Mouse (Mus musculus) leukemia stem cell, adult 10-12 weeks (primary cell): ENCODE data around the gene Plp2. TPM values are rescaled to one million over a fixed set of nuclear protein-coding genes. Genes with fewer than 3 reads are reported as not detected.

Source experiments
- polyA plus RNA-seq: library from polyadenylated mRNA; stranded (reverse); fragments of >175 nt; gene quantifications from 2 replicates; pipeline ENCODE4 v1.2.3, GENCODE M21; 2012; ENCODE audit warnings: low replicate concordance

The Plp2 gene
- polyA plus RNA-seq = 27.4 and 44.2 TPM in 2 replicates

DNA sequence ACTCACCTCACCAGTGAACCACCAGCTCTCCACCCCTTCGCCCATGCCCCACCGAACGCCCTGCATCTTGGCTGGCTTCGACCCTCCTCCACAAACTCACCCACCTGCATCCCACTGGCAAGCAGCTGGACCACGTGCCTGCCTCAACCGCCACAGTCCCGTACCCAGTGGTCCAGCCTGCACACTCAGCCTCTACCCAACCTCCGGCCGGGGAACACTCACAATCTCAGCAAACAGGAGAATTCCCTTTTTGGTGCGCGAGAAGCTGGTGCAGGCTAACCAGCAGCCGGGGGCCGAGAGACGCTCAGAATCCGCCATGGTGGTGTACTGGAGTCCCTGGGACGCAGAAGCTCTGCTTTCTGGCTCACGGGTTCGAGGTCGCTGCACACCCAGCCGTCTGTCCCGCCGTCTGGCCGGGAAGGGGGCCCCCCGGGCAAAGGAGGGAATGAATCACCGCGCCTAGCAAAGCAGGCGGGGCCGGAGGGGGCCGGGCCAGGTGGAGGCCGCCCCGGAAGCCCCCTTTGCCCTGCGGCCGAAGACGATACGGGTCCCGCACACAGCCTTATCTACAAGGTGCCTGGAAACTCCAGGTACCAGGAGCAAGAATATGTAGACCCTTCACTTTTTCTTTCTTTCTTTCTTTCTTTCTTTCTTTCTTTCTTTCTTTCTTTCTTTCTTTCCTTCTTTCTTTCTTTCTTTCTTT lies at the start of gene Plp2:
Gene Plp2, minus strand, starts transcription at position 470 of the 703 bp plus-strand sequence.

DNA sequence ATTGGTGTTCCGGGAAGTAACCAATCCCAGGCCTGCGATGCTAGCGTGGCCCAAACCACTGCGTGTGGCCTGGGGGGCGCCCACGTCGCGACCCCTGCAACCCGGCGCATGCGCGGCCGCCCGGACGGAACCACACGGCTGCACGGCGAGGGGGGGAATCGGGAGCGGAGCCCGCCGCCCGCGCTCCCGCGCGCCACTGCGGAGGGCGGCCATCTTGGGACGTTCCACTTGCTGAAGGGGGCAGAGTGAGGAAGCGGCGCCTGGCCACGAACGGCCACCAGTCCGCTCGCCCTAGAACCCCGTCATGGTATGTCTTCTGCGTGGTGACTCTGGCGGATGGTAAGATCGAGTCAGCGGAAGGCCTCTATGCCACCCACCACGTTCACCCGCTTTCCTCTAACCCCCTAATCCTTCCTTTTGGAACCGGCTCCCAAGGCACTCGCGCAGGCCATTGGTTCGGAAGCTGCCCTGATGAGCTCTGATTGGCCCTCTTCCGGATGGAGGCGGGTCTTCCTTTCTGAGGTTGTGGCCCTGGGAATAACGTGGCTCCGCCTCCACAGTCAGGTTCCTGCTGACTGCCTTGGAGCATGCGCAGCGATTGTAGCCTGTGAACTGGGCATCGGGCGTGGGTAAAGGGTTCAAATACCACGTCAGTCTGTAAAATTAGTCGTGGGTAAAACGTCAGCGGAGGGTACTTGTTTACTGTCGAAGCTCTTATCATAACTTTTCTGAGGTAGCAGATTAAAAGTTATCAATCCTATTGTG lies 43.1 kb upstream of the Plp2 start, which contains the start of gene Wdr45:
Gene Wdr45, plus strand, starts transcription at position 199 of the 765 bp plus-strand sequence.

DNA sequence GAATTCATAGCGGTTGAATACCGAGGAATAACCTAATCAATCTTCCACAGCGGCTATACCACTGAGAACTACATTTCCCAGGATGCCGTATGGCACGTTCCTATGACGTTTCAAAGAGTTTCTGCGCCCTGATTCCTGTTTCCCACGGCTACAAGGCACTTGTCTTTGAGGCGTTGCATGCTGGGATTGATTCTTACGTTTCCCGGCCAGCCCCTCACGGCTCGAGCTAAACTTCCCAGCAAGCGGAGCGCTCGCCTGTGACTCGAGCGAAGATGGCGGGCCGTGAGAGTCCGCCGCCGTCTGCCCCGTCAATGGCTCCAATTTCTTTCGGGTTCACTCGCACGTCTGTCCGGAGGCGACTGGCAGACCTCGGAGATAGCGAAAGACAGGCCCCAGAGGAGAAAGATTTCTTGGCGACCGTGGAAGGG lies 25.8 kb upstream of the Plp2 start, which contains the start of gene Gpkow:
Gene Gpkow, plus strand, starts transcription at position 178 of the 428 bp plus-strand sequence.

DNA sequence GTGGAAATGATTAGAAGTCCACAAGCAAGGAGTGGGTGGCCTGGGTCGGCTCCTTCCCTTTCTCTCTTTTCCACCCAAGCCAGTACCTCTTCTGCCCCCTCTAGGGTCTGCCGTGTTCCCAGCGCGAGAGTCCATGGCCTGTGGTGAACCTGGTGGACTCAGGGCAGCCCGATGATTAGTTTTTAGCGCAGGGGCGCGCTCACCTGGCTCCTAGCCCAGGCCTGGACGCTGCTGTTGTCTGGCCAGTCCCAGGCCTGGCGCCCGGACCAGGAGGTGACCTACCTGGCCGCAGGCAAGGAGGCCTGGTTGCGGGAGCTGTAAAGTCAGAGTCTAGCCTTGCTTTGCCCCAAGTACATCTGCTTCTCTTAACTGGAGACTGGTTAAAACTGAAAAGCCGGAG lies 9.7 kb upstream of the Plp2 start, which contains the start of gene Magix:
Gene Magix, minus strand, starts transcription at position 388 of the 400 bp plus-strand sequence.

DNA sequence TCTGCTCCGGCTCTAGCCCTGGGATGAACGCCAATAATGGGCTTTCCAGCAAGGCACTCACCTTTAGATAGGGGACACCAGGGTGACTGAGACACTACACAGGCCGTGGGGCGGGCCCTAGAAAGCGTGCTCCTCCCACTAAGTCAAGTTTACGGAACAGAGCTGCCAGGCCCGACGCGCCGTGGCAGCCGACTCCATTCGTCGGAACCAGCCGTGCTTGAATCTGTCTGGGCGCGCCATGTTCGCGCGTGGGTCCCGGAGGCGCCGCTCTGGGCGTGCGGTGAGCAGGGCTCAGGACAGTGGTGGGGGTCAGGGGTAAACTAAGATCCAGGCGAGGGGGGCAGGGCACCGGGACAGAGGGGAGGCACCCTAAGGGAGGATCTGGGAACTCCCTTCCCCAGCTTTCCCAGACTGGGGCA lies 14.0 kb downstream of the Plp2 start, which contains the start of gene Prickle3:
Gene Prickle3, plus strand, starts transcription at position 40 of the 419 bp plus-strand sequence.

DNA sequence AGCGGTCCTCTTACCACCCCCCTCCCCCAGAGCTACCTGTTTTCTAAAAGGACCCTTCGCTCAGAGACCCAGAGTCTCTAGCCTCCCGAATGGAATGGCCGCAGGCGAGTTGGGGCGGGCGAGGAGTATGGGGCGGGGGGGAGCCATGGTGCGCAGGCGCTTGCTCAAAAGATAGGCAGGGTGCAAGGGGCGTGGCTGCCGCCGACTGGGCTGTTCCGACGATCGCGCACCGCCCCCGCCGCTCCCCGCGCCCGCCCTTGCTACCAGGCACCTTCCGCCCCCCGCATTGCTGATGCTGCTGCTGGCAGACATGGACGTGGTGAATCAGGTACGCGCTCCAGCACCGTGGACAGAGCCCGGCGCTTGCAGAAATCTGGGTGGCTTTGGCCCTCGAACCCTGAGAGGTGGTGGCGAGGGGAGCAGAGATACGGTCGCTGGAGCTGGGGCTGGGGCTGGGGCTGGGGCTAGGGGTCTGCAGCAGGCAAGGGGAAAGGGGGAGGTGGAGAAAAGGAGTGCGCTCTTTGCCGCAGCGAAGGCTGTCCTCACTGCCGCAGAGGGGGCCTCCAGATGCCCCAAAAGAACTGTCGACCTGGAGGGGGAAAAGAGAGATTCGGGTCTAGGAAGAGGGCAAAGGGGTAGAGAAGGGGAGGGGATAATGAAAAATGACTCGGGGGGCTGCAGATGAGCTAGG lies 32.6 kb downstream of the Plp2 start, which contains the start of gene Syp:
Gene Syp, plus strand, starts transcription at position 71 of the 691 bp plus-strand sequence.

Other genes with a start within 250 kb of the Plp2 start
- gene Foxp3, start 97.7 kb downstream of the Plp2 start, polyA plus RNA-seq = 15.3 and 26.7 TPM in 2 replicates
- 0.91 and 1.7 TPM in 2 replicates for gene Ppp1r3f, start 97.1 kb downstream of the Plp2 start, polyA plus RNA-seq
- 25.1 and 54.6 TPM in 2 replicates for gene Ccdc22, start 65.9 kb downstream of the Plp2 start, polyA plus RNA-seq
- 0.05 TPM in 1 of 2 replicates, not detected in the other for gene Cacna1f, start 64.3 kb downstream of the Plp2 start, polyA plus RNA-seq
- 0.72 and 1.1 TPM in 2 replicates for gene Syp, start 32.9 kb downstream of the Plp2 start, polyA plus RNA-seq
- gene Prickle3, start 14.1 kb downstream of the Plp2 start, polyA plus RNA-seq = 10.3 and 16.1 TPM in 2 replicates
- not detected in 2 replicates for gene Magix, start 9.9 kb upstream of the Plp2 start, polyA plus RNA-seq
- 1.3 and 5.0 TPM in 2 replicates for gene Gpkow, start 25.7 kb upstream of the Plp2 start, polyA plus RNA-seq
- 6.8 and 9.2 TPM in 2 replicates for gene Wdr45, start 42.9 kb upstream of the Plp2 start, polyA plus RNA-seq
- gene Gm45208, start 50.9 kb upstream of the Plp2 start, polyA plus RNA-seq = 2.4 and 4.0 TPM in 2 replicates
- 10.4 and 37.4 TPM in 2 replicates for gene Praf2, start 57.0 kb upstream of the Plp2 start, polyA plus RNA-seq
- 6.0 and 7.0 TPM in 2 replicates for gene Ccdc120, start 79.5 kb upstream of the Plp2 start, polyA plus RNA-seq
- gene Tfe3, start 91.2 kb upstream of the Plp2 start, polyA plus RNA-seq = 27.7 and 78.0 TPM in 2 replicates
- gene Gripap1, start 118.4 kb upstream of the Plp2 start, polyA plus RNA-seq = 24.0 and 30.6 TPM in 2 replicates
- gene Kcnd1, start 150.9 kb upstream of the Plp2 start, polyA plus RNA-seq = 0.39 and 1.3 TPM in 2 replicates
- gene Otud5, start 170.0 kb upstream of the Plp2 start, polyA plus RNA-seq = 121 and 187 TPM in 2 replicates
- 50.3 and 75.5 TPM in 2 replicates for gene Pim2, start 206.9 kb upstream of the Plp2 start, polyA plus RNA-seq
- gene Slc35a2, start 212.6 kb upstream of the Plp2 start, polyA plus RNA-seq = 54.3 and 118 TPM in 2 replicates
- gene Pqbp1, start 227.9 kb upstream of the Plp2 start, polyA plus RNA-seq = 133 and 190 TPM in 2 replicates
- gene Timm17b, start 228.0 kb upstream of the Plp2 start, polyA plus RNA-seq = 52.3 and 170 TPM in 2 replicates
- not detected in 2 replicates for gene Gm10491, start 236.4 kb upstream of the Plp2 start, polyA plus RNA-seq
- gene Gm10490, start 238.2 kb upstream of the Plp2 start, polyA plus RNA-seq = not detected in 2 replicates
- 0.33 TPM in 1 of 2 replicates, not detected in the other for gene Pcsk1n, start 248.4 kb upstream of the Plp2 start, polyA plus RNA-seq